Mouse (Mus musculus) mouse trophoblast stem cell (cell line): ENCODE data around the gene Tmem63c.

Source experiments
- in situ Hi-C, 2 experiments: fragments of 300-500 bp; cut with MseI, MboI; formaldehyde crosslinking; loops; 2 replicates in 1 of 2; 3 replicates in 1 of 2; pipeline ENCODE4 v1.15.1; 2025

Tmem63c gene

DNA sequence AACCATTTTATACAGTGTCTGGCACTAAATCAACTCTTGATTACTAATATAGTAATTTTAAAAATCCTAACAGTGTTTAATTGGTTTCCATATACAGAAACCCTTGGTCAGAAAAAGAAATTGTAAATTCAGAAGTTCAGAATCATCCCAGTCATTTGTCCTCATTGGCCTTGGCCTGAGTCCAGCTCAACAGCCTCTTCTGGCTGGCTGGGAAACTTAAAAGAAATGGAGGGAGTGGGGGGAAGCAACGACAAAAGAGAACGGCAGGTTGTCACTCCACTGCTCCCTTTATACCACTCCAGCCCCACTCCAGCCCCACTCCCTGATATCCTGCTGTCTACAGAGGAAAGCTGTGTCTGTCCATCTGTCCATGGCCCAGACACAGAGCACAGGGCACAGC, 110.0 kb downstream of the Tmem63c start:
- in situ Hi-C loops, result no loop called here

DNA sequence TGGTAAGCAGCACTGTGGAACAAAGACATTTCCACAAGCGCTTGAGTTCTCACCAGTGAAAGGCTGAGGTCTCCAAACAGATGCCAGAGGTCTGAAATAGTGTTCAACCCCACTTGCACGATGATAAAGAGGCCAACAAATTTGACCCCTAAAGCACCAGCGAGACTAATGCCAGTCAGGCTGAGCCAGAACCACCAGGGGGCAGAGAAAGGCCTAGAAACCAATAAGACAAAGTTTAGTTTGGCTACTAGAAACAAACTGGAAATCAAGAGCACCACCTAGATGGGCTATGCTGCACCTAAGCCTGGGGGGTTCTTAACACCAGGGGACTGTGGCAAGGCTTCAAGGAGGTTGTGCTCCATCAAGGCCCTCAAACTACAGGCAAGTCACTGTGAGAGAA, 110.5 kb downstream of the Tmem63c start:
- in situ Hi-C loops, result no loop called here

DNA sequence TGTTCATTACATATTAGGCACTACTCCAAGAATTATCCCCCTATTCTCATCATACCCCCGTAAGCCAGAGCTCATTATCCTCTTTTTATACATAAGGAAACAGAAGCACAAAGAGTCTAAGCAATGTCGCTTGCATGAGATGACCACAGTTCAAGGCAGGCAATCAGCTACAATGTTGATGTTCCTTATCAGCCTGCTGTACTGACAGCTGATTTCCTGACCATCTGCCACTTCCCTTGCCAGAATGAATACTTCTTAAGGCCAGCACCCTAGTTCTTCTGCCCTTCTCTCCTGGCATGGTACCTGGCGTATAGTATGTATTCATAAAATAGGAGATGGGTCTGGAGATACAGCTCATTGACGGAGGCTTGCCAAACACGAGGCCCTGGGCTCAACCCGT, 111.1 kb downstream of the Tmem63c start:
- in situ Hi-C loops, result no loop called here

DNA sequence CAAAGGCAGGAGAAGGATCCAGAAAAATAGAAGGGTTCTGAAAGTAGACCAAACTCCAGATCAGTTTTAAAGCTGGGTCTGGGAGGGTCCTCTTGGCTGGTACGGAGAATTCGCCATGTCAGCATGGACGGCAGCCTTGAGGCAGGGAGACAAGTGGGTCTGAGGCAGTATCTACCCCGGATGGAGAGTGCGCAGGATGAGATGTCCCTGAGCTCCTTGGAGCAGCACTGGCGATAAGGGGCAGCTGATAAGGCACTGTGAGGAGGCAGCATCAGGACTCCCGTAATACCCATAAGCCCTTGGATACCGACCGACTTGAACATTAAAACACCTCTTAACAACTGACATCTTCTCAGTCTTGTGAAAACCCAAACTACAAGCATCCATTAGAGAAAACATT, 111.6 kb downstream of the Tmem63c start:
- in situ Hi-C loops, result no loop called here

DNA sequence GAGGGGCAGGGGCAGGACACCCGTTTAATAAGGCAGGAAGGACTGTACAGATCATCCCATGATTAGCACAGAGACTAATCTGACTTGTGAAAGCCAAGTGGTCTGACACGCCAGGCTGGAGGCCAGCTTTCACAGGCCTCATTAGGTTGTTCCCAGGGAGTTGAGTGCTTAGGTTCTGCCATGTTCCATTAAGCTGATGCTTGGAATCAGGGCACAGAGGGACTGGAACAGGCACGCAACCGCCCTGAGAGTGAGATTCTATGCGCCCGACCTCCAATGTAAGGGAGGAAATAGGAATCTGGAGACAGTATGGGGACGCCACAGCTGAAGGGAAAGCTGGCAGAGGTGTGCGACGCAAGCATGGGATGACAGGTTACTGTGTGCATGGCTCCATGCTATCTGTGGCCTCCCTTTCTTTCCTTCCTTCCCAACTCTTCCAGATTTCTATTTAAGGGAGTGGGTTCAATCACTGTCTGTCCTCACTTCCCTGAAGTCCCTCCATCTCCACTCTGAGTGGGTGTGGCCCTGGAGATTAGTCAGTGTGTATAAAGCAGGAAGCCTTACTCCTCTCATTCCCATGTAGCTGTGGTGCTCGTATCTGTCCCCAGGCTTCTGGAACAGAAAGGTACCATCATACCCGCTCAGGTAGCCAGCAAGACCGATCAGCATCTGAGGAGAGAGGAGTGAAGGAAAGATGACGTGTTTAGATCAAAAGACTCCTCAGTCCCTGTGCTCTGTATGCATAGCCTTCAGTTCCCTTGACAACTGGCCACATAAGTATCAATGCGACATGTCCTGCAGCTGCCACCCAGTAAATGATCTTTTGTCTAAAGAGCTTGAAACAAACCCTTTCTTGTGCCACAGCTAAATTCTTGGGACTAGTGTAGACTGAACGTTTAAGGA, 116.5 kb downstream of the Tmem63c start:
- in situ Hi-C loops, result no loop called here

DNA sequence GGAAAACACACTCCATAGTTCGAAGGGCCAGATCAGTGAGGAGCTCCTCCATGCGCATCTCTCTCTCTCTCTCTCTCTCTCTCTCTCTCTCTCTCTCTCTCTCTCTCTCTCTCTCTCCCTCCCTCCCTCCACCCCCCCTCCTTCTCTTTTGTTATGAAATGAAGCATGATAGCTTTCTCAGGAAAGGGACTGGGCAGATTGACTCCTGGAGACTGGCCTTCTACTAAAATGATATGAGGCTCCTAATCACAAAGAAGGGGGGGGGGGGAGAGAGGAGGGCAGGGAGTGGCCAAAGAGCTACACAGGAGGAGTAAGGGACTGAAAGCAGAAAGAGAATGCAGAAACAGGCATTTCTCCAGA, 117.2 kb downstream of the Tmem63c start:
- in situ Hi-C loops, result no loop called here

DNA sequence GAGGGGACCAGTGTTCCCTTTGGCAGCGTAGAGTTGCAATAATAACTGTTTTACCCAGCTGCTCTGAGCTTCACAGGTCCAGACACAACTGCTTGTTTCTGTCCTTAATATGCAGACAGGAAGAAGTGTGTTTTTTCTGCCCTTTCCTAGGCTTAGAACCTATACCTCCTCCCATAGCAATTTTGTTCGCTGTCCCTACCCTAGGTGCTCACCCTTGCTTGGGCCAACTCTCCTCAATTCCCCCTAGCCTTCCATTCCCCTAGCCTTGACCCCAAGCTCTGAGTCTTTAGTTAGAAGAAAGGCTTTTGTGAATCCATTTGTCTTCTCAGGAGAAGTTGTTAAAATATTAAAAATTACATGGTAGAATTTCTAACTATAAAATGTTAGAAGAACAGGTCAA, 117.6 kb downstream of the Tmem63c start:
- in situ Hi-C loops, result no loop called here
